Mouse (Mus musculus) hindbrain, embryonic 10.5 days (tissue): Measurements from ENCODE around the gene Gm49721. TPM values are rescaled to one million over a fixed set of nuclear protein-coding genes. Genes with fewer than 3 reads are reported as not detected.
"Not testable (repeated sequence)": the region's sequence is repeated elsewhere in the genome, so short reads cannot be mapped to it uniquely, and the experiment has no call there.

Experiments
- DNase-seq: peaks from one replicate; pipeline ENCODE4 v3.0.0-alpha.2; 2017; ENCODE audit warnings: low spot score
- H3K27ac ChIP-seq: fragments of 300-500 bp; sonication (generic); 2 replicates; pipeline ENCODE4 v1.5.1; 2016; ENCODE audit warnings: mild to moderate bottlenecking, moderate library complexity
- H3K27me3 ChIP-seq: fragments of 300-500 bp; sonication (generic); 2 replicates; pipeline ENCODE4 v1.6.1; 2016; ENCODE audit warnings: mild to moderate bottlenecking; ENCODE audit not compliant: poor library complexity, insufficient read depth, severe bottlenecking
- H3K36me3 ChIP-seq: fragments of 300-500 bp; sonication (generic); 2 replicates; pipeline ENCODE4 v1.6.1; 2016; ENCODE audit warnings: mild to moderate bottlenecking, moderate library complexity
- H3K4me1 ChIP-seq: fragments of 300-500 bp; sonication (generic); replicated peaks from 2 replicates; pipeline ENCODE4 v1.6.1; 2016; ENCODE audit warnings: mild to moderate bottlenecking
- H3K4me3 ChIP-seq: fragments of 300-500 bp; sonication (generic); 2 replicates; pipeline ENCODE4 v1.5.1; 2016; ENCODE audit warnings: mild to moderate bottlenecking, moderate library complexity
- H3K9me3 ChIP-seq: fragments of 300-500 bp; sonication (generic); 2 replicates; pipeline ENCODE4 v1.6.1; 2016; ENCODE audit warnings: mild to moderate bottlenecking, moderate library complexity
- WGBS: fragments of 180-500 bp; shearing (Covaris S2); methylation state at CpG from one replicate; pipeline ENCODE4 v1.1.7; 2016; 5-methylcytosine and 5-hydroxymethylcytosine counted together
- polyA plus RNA-seq: library from polyadenylated mRNA; unstranded; fragments of >200 nt; fragmentation: Nextera tagmentation; extraction: Ambion mirVana; gene quantifications from 2 replicates; pipeline ENCODE4 v1.2.1, GENCODE M21; 2016

The Gm49721 gene
- polyA plus RNA-seq, 1 experiment from 2014 or later, result 0.22 TPM

GRCm38 (mm10) chr17:7068997-7069539 lies 90.4 kb downstream of the Gm49721 start:
- not testable (repeated sequence) for H3K4me1 ChIP-seq, H3K9me3 ChIP-seq, DNase-seq, H3K4me3 ChIP-seq, H3K27ac ChIP-seq, H3K36me3 ChIP-seq, H3K27me3 ChIP-seq
- 50% methylated on average over 2 of the region's 4 CpGs for WGBS

- not testable (repeated sequence) for DNase-seq, H3K27ac ChIP-seq, H3K4me1 ChIP-seq, H3K9me3 ChIP-seq, H3K4me3 ChIP-seq, H3K27me3 ChIP-seq, H3K36me3 ChIP-seq
- WGBS, result 68% methylated on average over 7 of the region's 7 CpGs
Observed at GRCm38 (mm10) chr17:7069561-7070240, 91.0 kb downstream of the Gm49721 start.

GRCm38 (mm10) chr17:7074494-7074893 lies 95.8 kb downstream of the Gm49721 start:
- not testable (repeated sequence) for H3K4me1 ChIP-seq, H3K9me3 ChIP-seq, H3K4me3 ChIP-seq, H3K27me3 ChIP-seq, H3K27ac ChIP-seq, H3K36me3 ChIP-seq
- WGBS, result 61% methylated on average over 3 of the region's 3 CpGs
- peak; percentile 4 for DNase-seq

- H3K27ac ChIP-seq, H3K9me3 ChIP-seq, H3K4me1 ChIP-seq, DNase-seq, H3K4me3 ChIP-seq, H3K36me3 ChIP-seq, H3K27me3 ChIP-seq: not testable (repeated sequence)
- WGBS, result 86% methylated on average over 5 of the region's 6 CpGs
Observed at GRCm38 (mm10) chr17:7075519-7075918, 96.8 kb downstream of the Gm49721 start.

GRCm38 (mm10) chr17:7079558-7079957 lies 100.9 kb downstream of the Gm49721 start:
- H3K4me1 ChIP-seq, H3K9me3 ChIP-seq, H3K4me3 ChIP-seq, H3K27me3 ChIP-seq, DNase-seq, H3K27ac ChIP-seq, H3K36me3 ChIP-seq: not testable (repeated sequence)
- WGBS, result 32% methylated on average over 3 of the region's 4 CpGs

GRCm38 (mm10) chr17:7084523-7084922 lies 105.8 kb downstream of the Gm49721 start:
- H3K4me3 ChIP-seq, H3K4me1 ChIP-seq, H3K36me3 ChIP-seq, H3K9me3 ChIP-seq, H3K27ac ChIP-seq, DNase-seq, H3K27me3 ChIP-seq: not testable (repeated sequence)
- WGBS, result no CpG with 5 or more reads among the region's 5 CpGs

GRCm38 (mm10) chr17:7085469-7086168 lies 106.9 kb downstream of the Gm49721 start:
- DNase-seq, result not testable (repeated sequence)
- no CpG with 5 or more reads among the region's 12 CpGs for WGBS

GRCm38 (mm10) chr17:7086836-7087235 lies 108.1 kb downstream of the Gm49721 start:
- not testable (repeated sequence) for DNase-seq, H3K36me3 ChIP-seq, H3K9me3 ChIP-seq, H3K27ac ChIP-seq, H3K4me3 ChIP-seq, H3K27me3 ChIP-seq, H3K4me1 ChIP-seq
- WGBS, result 80% methylated on average over 6 of the region's 8 CpGs

More at GRCm38 (mm10) chr17:7085469-7086168, 106.9 kb downstream of the Gm49721 start:
- not testable (repeated sequence) for H3K4me1 ChIP-seq, H3K9me3 ChIP-seq, H3K36me3 ChIP-seq, H3K4me3 ChIP-seq, H3K27me3 ChIP-seq, H3K27ac ChIP-seq

Other genes starting within 250 kb of the Gm49721 start
- 85.2 and 99.4 TPM in 2 replicates for gene Ezr, start 196.1 kb upstream of the Gm49721 start, polyA plus RNA-seq
- gene Rsph3b, start 30.2 kb upstream of the Gm49721 start, polyA plus RNA-seq, result 36.4 and 43.4 TPM in 2 replicates
- gene Tagap1, start 17.7 kb upstream of the Gm49721 start, polyA plus RNA-seq, result 49.7 and 50.6 TPM in 2 replicates
- 116 and 118 TPM in 2 replicates for gene Rnaset2b, start 8.3 kb upstream of the Gm49721 start, polyA plus RNA-seq
- not detected in 2 replicates for gene Gm1604a, start 46.7 kb downstream of the Gm49721 start, polyA plus RNA-seq
- gene Rps6ka2, start 191.2 kb downstream of the Gm49721 start, polyA plus RNA-seq, result 25.6 and 31.3 TPM in 2 replicates